Mouse (Mus musculus) lung, embryonic 14.5 days (tissue): ENCODE data around the gene 1700008O03Rik. TPM values are rescaled to one million over a fixed set of nuclear protein-coding genes. Genes with fewer than 3 reads are reported as not detected.

Source experiments
- ATAC-seq: fragments of 200-750 bp; cut with Nextera tagmentation; 2 replicates; pipeline ENCODE4 v1.8.0; 2017; ENCODE audit warnings: mild to moderate bottlenecking, moderate TSS enrichment, moderate library complexity; ENCODE audit not compliant: insufficient read depth
- DNase-seq: peaks from one replicate; pipeline ENCODE4 v3.0.0-alpha.2; 2015
- H3K27ac ChIP-seq: fragments of 300-500 bp; sonication (generic); 2 replicates; pipeline ENCODE4 v1.5.1; 2014; ENCODE audit warnings: low read depth, mild to moderate bottlenecking, moderate library complexity
- H3K27me3 ChIP-seq: fragments of 300-500 bp; sonication (generic); 2 replicates; pipeline ENCODE4 v1.6.1; 2014; ENCODE audit warnings: low read length, control low read depth; ENCODE audit not compliant: insufficient read depth
- H3K36me3 ChIP-seq: fragments of 300-500 bp; sonication (generic); 2 replicates; pipeline ENCODE4 v1.6.1; 2014; ENCODE audit warnings: control low read depth; ENCODE audit not compliant: insufficient read depth
- H3K4me1 ChIP-seq: fragments of 300-500 bp; sonication (generic); 2 replicates; pipeline ENCODE4 v1.6.1; 2014; ENCODE audit warnings: antibody characterized with exemption, control low read depth; ENCODE audit not compliant: insufficient read depth
- H3K4me2 ChIP-seq: fragments of 300-500 bp; sonication (generic); 2 replicates; pipeline ENCODE4 v1.6.1; 2014; ENCODE audit warnings: mild to moderate bottlenecking
- H3K4me3 ChIP-seq: fragments of 300-500 bp; sonication (generic); 2 replicates; pipeline ENCODE4 v1.5.1; 2014; ENCODE audit warnings: low read depth, low read length
- H3K9ac ChIP-seq: fragments of 300-500 bp; sonication (generic); 2 replicates; pipeline ENCODE4 v1.6.1; 2014
- H3K9me3 ChIP-seq: fragments of 300-500 bp; sonication (generic); 2 replicates; pipeline ENCODE4 v1.6.1; 2016; ENCODE audit warnings: low read depth, low read length, control low read depth
- CTCF ChIP-seq: IDR thresholded peaks from 2 replicates; pipeline ENCODE4 v1.5.1; 2016; ENCODE audit warnings: antibody characterized with exemption, low read depth
- WGBS: fragments of 180-500 bp; shearing (Covaris S2); extraction: QIAGEN DNeasy Blood & Tissue Kit; methylation state at CpG from one replicate; pipeline ENCODE4 v1.1.7; 2014; 5-methylcytosine and 5-hydroxymethylcytosine counted together
- polyA plus RNA-seq: library from polyadenylated mRNA; unstranded; fragments of >200 nt; fragmentation: Nextera tagmentation; extraction: Ambion mirVana; gene quantifications from 2 replicates; pipeline ENCODE4 v1.2.1, GENCODE M21; 2014

Gene 1700008O03Rik
- polyA plus RNA-seq: 0.71 and 1.2 TPM in 2 replicates

- no peak for TF ChIP-seq CTCF
- peak within 1 kb of the TSS; percentile 30; the same call in 1 of the 2 replicates for H3K9ac ChIP-seq
- H3K4me2 ChIP-seq: peak within 1 kb of the TSS; percentile 93
- no peaks in the 10 kb centered on the region for H3K9me3 ChIP-seq
- DNase-seq (no peak), ATAC-seq (no peak)
- H3K36me3 ChIP-seq: no peaks in the 10 kb centered on the region
- H3K4me1 ChIP-seq: no peaks in the 10 kb centered on the region; the same call in 1 of the 2 replicates
- no peak within 1 kb of the TSS for H3K27ac ChIP-seq
- H3K4me3 ChIP-seq: peak within 1 kb of the TSS; percentile 51
- H3K27me3 ChIP-seq: peaks cover 22% of the 10 kb centered on the region
- 65% methylated on average over 12 of the region's 12 CpGs for WGBS
These were observed at the start of gene 1700008O03Rik for GRCm38 (mm10) chr7:44385720-44386119. TSS of gene 1700008O03Rik (minus strand) at chr7:44385820.

- 61% methylated on average over 9 of the region's 9 CpGs for WGBS
- Histone ChIP-seq H3K4me3 (no peak overlapping the region), H3K4me1 (no peaks in the 10 kb centered on the region), H3K9me3 (no peaks in the 10 kb centered on the region), H3K9ac (no peak overlapping the region), H3K27me3 (peaks cover 38% of the 10 kb centered on the region), H3K27ac (no peak overlapping the region), H3K4me2 (no peak overlapping the region), H3K36me3 (no peaks in the 10 kb centered on the region)
- no peak for TF ChIP-seq CTCF
- no peak for DNase-seq
- no peak for ATAC-seq
These were observed 48.5 kb upstream of the 1700008O03Rik start for GRCm38 (mm10) chr7:44434089-44434488.

GRCm38 (mm10) chr7:44433371-44433770 lies 47.8 kb upstream of the 1700008O03Rik start:
- H3K4me1 ChIP-seq: no peaks in the 10 kb centered on the region
- WGBS: 2% methylated on average over 7 of the region's 7 CpGs
- H3K4me2 ChIP-seq: no peak overlapping the region
- ATAC-seq (peak; percentile 45; the same call in 1 of the 2 replicates), DNase-seq (peak; percentile 66)
- H3K27ac ChIP-seq: no peak overlapping the region
- H3K9me3 ChIP-seq: no peaks in the 10 kb centered on the region
- H3K27me3 ChIP-seq: peaks cover 40% of the 10 kb centered on the region
- TF ChIP-seq CTCF: no peak
- H3K4me3 ChIP-seq: no peak overlapping the region
- no peaks in the 10 kb centered on the region for H3K36me3 ChIP-seq
- no peak overlapping the region for H3K9ac ChIP-seq

GRCm38 (mm10) chr7:44432550-44432949 lies 46.9 kb upstream of the 1700008O03Rik start:
- no peaks in the 10 kb centered on the region for H3K36me3 ChIP-seq
- H3K27ac ChIP-seq: no peak overlapping the region
- no peak for TF ChIP-seq CTCF
- ATAC-seq (no peak), DNase-seq (no peak)
- no peaks in the 10 kb centered on the region for H3K4me1 ChIP-seq
- H3K9ac ChIP-seq: no peak overlapping the region
- H3K27me3 ChIP-seq: peaks cover 48% of the 10 kb centered on the region
- WGBS: 64% methylated on average over 6 of the region's 6 CpGs
- H3K4me3 ChIP-seq: no peak overlapping the region
- H3K4me2 ChIP-seq: no peak overlapping the region
- H3K9me3 ChIP-seq: no peaks in the 10 kb centered on the region

GRCm38 (mm10) chr7:44429534-44430488 lies 44.2 kb upstream of the 1700008O03Rik start:
- WGBS: 4% methylated on average over 32 of the region's 32 CpGs
- Histone ChIP-seq H3K27ac (no peak overlapping the region), H3K4me2 (peak overlapping the region; percentile 76), H3K36me3 (no peaks in the 10 kb centered on the region), H3K4me3 (peak overlapping the region; percentile 45), H3K9ac (peak overlapping the region; percentile 47; the same call in 1 of the 2 replicates), H3K4me1 (no peaks in the 10 kb centered on the region), H3K9me3 (no peaks in the 10 kb centered on the region), H3K27me3 (peaks cover 57% of the 10 kb centered on the region)
- no peak for ATAC-seq
- no peak for DNase-seq
- no peak for TF ChIP-seq CTCF

GRCm38 (mm10) chr7:44428968-44429521 lies 43.4 kb upstream of the 1700008O03Rik start, which contains the start of gene Lrrc4b:
TSS of gene Lrrc4b (plus strand) at chr7:44429018.
- Histone ChIP-seq H3K9me3 (no peaks in the 10 kb centered on the region), H3K27me3 (peaks cover 51% of the 10 kb centered on the region), H3K27ac (no peak within 1 kb of the TSS), H3K4me1 (no peaks in the 10 kb centered on the region), H3K4me3 (peak within 1 kb of the TSS; percentile 45), H3K36me3 (no peaks in the 10 kb centered on the region), H3K9ac (peak within 1 kb of the TSS; percentile 47; the same call in 1 of the 2 replicates), H3K4me2 (peak within 1 kb of the TSS; percentile 76)
- under 1% methylated on average over 50 of the region's 69 CpGs for WGBS
- TF ChIP-seq CTCF: no peak
- DNase-seq (peak; percentile 47), ATAC-seq (0 out of 2 replicates have a peak, but pooled peaks have one; percentile 23)
